Mouse (Mus musculus) heart, embryonic 16.5 days (tissue): ENCODE data around the gene Pnkd. TPM values are rescaled to one million over a fixed set of nuclear protein-coding genes. Genes with fewer than 3 reads are reported as not detected.
A peak's percentile ranks its signal among the peaks of the same experiment; 100 is the strongest.
"Not testable (repeated sequence)": the region's sequence is repeated elsewhere in the genome, so short reads cannot be mapped to it uniquely, and the experiment has no call there.

Source experiments
- ATAC-seq: fragments of 200-750 bp; cut with Nextera tagmentation; replicated peaks from 2 replicates; pipeline ENCODE4 v1.8.0; 2017; ENCODE audit warnings: moderate number of reproducible peaks; ENCODE audit not compliant: insufficient read depth, low FRiP score; ENCODE audit errors: extremely low read depth
- H3K27ac ChIP-seq: fragments of 300-500 bp; sonication (generic); 2 replicates; pipeline ENCODE4 v1.5.1; 2014; ENCODE audit warnings: mild to moderate bottlenecking, low read length, control low read depth, moderate library complexity
- H3K27me3 ChIP-seq: fragments of 300-500 bp; sonication (generic); 2 replicates; pipeline ENCODE4 v1.6.1; 2014; ENCODE audit warnings: low read length, mixed read lengths; ENCODE audit not compliant: control insufficient read depth, insufficient read depth
- H3K36me3 ChIP-seq: fragments of 300-500 bp; sonication (generic); 2 replicates; pipeline ENCODE4 v1.6.1; 2014; ENCODE audit not compliant: control insufficient read depth, insufficient read depth
- H3K4me1 ChIP-seq: fragments of 300-500 bp; sonication (generic); 2 replicates; pipeline ENCODE4 v1.6.1; 2014; ENCODE audit warnings: low read length, mixed read lengths; ENCODE audit not compliant: control insufficient read depth, insufficient read depth
- H3K4me2 ChIP-seq: fragments of 300-500 bp; sonication (generic); 2 replicates; pipeline ENCODE4 v1.6.1; 2014; ENCODE audit warnings: low read depth, mild to moderate bottlenecking, control low read depth, low read length
- H3K4me3 ChIP-seq: fragments of 300-500 bp; sonication (generic); 2 replicates; pipeline ENCODE4 v1.5.1; 2014; ENCODE audit warnings: mild to moderate bottlenecking, control low read depth, low read length
- H3K9ac ChIP-seq: fragments of 300-500 bp; sonication (generic); 2 replicates; pipeline ENCODE4 v1.6.1; 2014; ENCODE audit warnings: low read length, control low read depth
- H3K9me3 ChIP-seq: fragments of 300-500 bp; sonication (generic); replicated peaks from 2 replicates; pipeline ENCODE4 v1.6.1; 2016; ENCODE audit warnings: low read length; ENCODE audit not compliant: control insufficient read depth
- WGBS: fragments of 180-500 bp; shearing (Covaris S2); extraction: QIAGEN DNeasy Blood & Tissue Kit; methylation state at CpG from one replicate; pipeline ENCODE4 v1.1.7; 2014; 5-methylcytosine and 5-hydroxymethylcytosine counted together
- polyA plus RNA-seq: library from polyadenylated mRNA; unstranded; fragments of >200 nt; fragmentation: Nextera tagmentation; extraction: Ambion mirVana; gene quantifications from 2 replicates; pipeline ENCODE4 v1.2.1, GENCODE M21; 2015

Gene Pnkd
- polyA plus RNA-seq, 1 experiment from 2014 or later = 324 TPM

- Histone ChIP-seq H3K27me3 (no peaks in the 10 kb centered on the region), H3K27ac (no peak overlapping the region), H3K9me3 (no peaks in the 10 kb centered on the region), H3K4me3 (no peak overlapping the region), H3K9ac (no peak overlapping the region), H3K4me1 (peaks cover 24% of the 10 kb centered on the region), H3K4me2 (no peak overlapping the region), H3K36me3 (peaks cover 16% of the 10 kb centered on the region)
- WGBS = 86% methylated on average over 9 of the region's 9 CpGs
- ATAC-seq = no peak
Observed at GRCm38 (mm10) chr1:74394311-74394710, 109.6 kb downstream of the Pnkd start.

GRCm38 (mm10) chr1:74394858-74395257 is 110.1 kb downstream of the Pnkd start:
- no peak overlapping the region for H3K4me3 ChIP-seq
- WGBS = 90% methylated on average over 15 of the region's 15 CpGs
- no peaks in the 10 kb centered on the region for H3K27me3 ChIP-seq
- no peak overlapping the region for H3K4me2 ChIP-seq
- no peak overlapping the region for H3K9ac ChIP-seq
- no peak for ATAC-seq
- H3K27ac ChIP-seq = no peak overlapping the region
- H3K36me3 ChIP-seq = peaks cover 16% of the 10 kb centered on the region
- peaks cover 19% of the 10 kb centered on the region for H3K4me1 ChIP-seq
- H3K9me3 ChIP-seq = no peaks in the 10 kb centered on the region

- Histone ChIP-seq H3K27me3 (no peaks in the 10 kb centered on the region), H3K4me3 (no peak overlapping the region), H3K9ac (no peak overlapping the region), H3K4me1 (peaks cover 15% of the 10 kb centered on the region), H3K4me2 (no peak overlapping the region), H3K27ac (no peak overlapping the region), H3K36me3 (peaks cover 16% of the 10 kb centered on the region), H3K9me3 (no peaks in the 10 kb centered on the region)
- no peak for ATAC-seq
- 81% methylated on average over 13 of the region's 13 CpGs for WGBS
Observed at GRCm38 (mm10) chr1:74395290-74395689, 110.6 kb downstream of the Pnkd start.

DNA sequence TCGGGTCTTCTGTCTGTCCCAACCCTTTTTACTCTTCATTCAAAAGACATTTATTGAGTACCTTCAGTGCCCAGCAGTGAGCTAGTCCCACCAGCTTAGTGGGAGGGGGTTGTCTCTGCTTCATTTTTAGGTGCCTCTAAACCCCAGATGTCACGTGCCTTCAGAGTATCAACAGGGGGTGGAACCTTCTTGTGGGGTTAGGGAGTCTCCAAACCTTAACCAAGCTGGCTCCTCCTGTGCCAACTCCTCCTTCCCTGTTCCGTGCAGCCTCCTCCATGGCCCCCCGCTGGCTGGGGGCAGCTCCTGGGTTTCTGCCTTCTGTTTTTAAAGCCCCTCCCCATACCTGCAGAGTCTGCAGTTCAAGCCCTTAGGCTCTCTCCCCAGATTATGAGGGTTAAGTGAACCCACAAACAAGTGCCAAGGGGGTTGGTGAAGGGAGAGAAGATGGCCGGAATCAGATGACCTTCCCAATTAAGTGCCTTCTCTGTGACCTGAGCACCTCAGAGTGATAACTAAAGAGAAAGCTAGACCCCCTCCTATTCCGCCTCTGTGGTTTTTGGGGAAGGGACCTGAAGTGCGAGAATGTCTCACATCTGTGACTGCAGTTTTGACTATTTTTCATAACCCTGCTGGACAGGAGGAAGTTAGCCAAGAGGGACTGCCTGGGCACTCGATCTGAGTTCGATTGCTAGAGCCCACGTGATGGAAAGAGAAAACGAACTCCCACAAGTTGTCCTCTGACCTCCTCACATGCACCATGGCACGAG is 111.9 kb downstream of the Pnkd start:
- H3K4me2 ChIP-seq = peak overlapping the region; percentile 92
- WGBS = 9% methylated on average over 11 of the region's 12 CpGs
- H3K4me3 ChIP-seq = peak overlapping the region; percentile 55
- H3K36me3 ChIP-seq = peaks cover 16% of the 10 kb centered on the region
- H3K27ac ChIP-seq = peak overlapping the region; percentile 94
- H3K9me3 ChIP-seq, H3K27me3 ChIP-seq, ATAC-seq, H3K4me1 ChIP-seq: not testable (repeated sequence)
- peak overlapping the region; percentile 79; the same call in 1 of the 2 replicates for H3K9ac ChIP-seq

DNA sequence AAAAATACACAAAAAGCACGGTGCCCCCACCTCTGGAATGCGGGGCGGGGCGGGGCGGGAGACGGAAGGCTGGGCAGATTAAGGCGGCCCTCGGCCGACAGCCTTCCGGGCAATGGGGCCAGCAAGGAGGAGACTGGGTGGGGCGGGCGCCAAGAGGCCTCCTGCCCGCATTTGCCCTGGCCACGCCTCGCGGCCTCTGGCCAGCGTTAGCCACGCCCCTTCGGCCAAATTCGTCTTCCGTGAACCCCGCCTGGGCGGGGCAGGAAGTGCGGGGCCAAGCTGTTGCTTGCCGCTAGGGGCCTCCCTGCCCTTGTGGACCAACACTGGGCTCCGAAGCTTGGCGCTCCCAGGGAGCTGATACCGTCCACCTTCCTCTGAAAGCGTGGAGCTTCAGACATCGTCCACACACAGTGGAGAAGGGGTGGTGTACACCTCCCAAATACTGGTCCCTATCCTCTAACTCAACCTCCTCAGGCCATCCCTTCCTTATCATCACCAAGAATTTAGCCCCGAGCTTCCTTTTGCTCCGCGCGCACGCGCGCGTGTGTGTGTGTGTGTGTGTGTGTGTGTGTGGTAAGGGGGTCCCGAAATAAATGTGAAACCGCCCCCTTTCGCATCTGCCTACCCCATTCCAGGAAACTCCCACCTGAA is 112.7 kb downstream of the Pnkd start:
- Histone ChIP-seq H3K27ac (peak overlapping the region; percentile 94), H3K4me3 (peak overlapping the region; percentile 55), H3K36me3 (peaks cover 16% of the 10 kb centered on the region), H3K9ac (peak overlapping the region; percentile 79), H3K4me2 (peak overlapping the region; percentile 92), H3K4me1 (peaks cover 8% of the 10 kb centered on the region), H3K9me3 (no peaks in the 10 kb centered on the region), H3K27me3 (no peaks in the 10 kb centered on the region)
- under 1% methylated on average over 41 of the region's 41 CpGs for WGBS
- peak; percentile 92 for ATAC-seq

DNA sequence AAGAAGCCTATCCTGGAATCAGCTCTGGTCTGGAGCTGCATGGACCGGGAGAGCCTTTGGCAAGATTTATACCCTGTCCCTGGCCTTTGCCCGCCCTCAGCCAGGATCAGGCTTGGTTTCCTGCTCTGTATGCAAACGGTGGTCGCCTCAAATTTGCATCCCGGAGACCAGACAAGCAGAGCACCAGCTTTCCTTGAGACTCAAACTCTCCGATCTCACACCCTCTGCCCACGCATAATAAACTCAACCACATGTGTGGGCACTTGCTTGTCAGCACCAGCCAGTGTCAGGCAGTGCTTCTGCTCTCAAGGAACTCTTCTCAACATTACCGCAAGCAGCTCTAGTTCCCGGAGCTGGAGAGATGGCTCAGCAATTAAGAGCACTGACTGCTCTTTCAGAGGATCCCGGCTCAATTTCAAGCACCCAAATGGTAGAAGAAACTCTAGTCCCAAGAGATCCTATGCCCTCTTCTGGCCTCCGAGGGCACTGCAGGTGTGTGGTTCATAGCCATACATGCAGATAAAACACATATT is 113.3 kb downstream of the Pnkd start:
- Histone ChIP-seq H3K4me1 (peaks cover 6% of the 10 kb centered on the region), H3K27ac (peak overlapping the region; percentile 94), H3K9ac (peak overlapping the region; percentile 79), H3K9me3 (no peaks in the 10 kb centered on the region), H3K4me2 (peak overlapping the region; percentile 92), H3K27me3 (no peaks in the 10 kb centered on the region), H3K4me3 (peak overlapping the region; percentile 55), H3K36me3 (peaks cover 16% of the 10 kb centered on the region)
- ATAC-seq = peak; percentile 23
- WGBS = 6% methylated on average over 11 of the region's 11 CpGs

GRCm38 (mm10) chr1:74400531-74400930 is 115.8 kb downstream of the Pnkd start:
- no peak for ATAC-seq
- H3K27me3 ChIP-seq = no peaks in the 10 kb centered on the region
- H3K4me1 ChIP-seq = no peaks in the 10 kb centered on the region
- no peaks in the 10 kb centered on the region for H3K36me3 ChIP-seq
- no peak overlapping the region for H3K27ac ChIP-seq
- H3K4me3 ChIP-seq = no peak overlapping the region
- WGBS = 76% methylated on average over 3 of the region's 3 CpGs
- no peak overlapping the region for H3K4me2 ChIP-seq
- H3K9me3 ChIP-seq = no peaks in the 10 kb centered on the region
- no peak overlapping the region for H3K9ac ChIP-seq

DNA sequence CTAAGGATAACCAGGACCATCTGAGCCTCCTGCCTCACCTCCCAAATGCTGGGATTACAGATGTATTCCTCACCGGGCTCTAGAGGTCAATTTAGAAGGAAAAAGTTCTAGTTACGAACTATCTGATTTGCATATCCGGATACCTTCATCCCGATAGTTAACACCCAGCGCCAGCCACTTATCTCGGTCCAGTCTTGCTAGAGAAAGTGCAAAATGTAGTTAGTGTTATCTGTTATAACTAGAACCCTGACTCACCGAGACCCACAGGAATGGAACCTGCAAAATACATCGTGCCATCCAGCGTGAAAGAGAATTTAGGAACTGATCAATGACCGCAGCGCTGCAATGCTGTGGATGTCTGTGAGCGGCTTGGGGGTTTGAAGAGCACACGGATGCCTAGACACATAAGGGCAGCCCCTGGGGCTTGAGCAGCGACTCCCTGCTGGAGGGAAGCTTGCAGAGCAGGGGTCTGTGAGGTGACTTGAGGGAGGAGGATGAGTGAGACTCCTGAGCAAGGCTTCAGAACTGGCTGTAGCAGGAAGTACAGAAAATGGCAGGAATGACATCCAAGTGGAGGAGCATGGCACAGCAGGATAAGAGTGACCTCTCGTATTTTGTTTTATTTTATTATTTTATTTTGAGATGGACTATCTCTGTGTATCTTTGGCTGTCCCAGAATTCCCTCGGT is 116.4 kb downstream of the Pnkd start:
- WGBS = 43% methylated on average over 16 of the region's 16 CpGs
- no peaks in the 10 kb centered on the region for H3K36me3 ChIP-seq
- no peaks in the 10 kb centered on the region for H3K9me3 ChIP-seq
- H3K27me3 ChIP-seq = no peaks in the 10 kb centered on the region
- H3K4me3 ChIP-seq = no peak overlapping the region
- no peak for ATAC-seq
- no peaks in the 10 kb centered on the region for H3K4me1 ChIP-seq
- no peak overlapping the region for H3K9ac ChIP-seq
- no peak overlapping the region for H3K4me2 ChIP-seq
- no peak overlapping the region for H3K27ac ChIP-seq
